Mouse (Mus musculus) liver, postnatal 0 days (tissue): ENCODE data around the gene Chd1l.

Source experiments
- CTCF ChIP-seq: sonication (generic); IDR thresholded peaks from 2 replicates; pipeline ENCODE4 v1.5.1; 2016; ENCODE audit warnings: antibody characterized with exemption, low read depth
- EP300 ChIP-seq: IDR thresholded peaks from 2 replicates; pipeline ENCODE4 v1.6.1; 2016; ENCODE audit warnings: antibody characterized with exemption, low read depth, mild to moderate bottlenecking

- TF ChIP-seq CTCF (no peak), EP300 (peak; percentile 37; the same call in 1 of the 2 replicates)
Observed at GRCm38 (mm10) chr3:97631258-97631860, 21.4 kb upstream of the Chd1l start.
